Mouse (Mus musculus): ENCODE results near the gene Col1a2. TPM values are rescaled to one million over a fixed set of nuclear protein-coding genes. Genes with fewer than 3 reads are reported as not detected.

Col1a2 gene
- total RNA-seq, 2 experiments from 2014 or later = 657 to 809 TPM

- no peak for DNase-seq
These were observed 84.1 kb downstream of the Col1a2 start for GRCm38 (mm10) chr6:4588722-4589121.

GRCm38 (mm10) chr6:4590089-4590488, 85.5 kb downstream of the Col1a2 start:
- DNase-seq = no peak

Other genes with a start within 250 kb of the Col1a2 start
- 10 to 100 TPM; 17.3 to 18.1 TPM for gene Casd1, start 96.0 kb downstream of the Col1a2 start, total RNA-seq (2021)
- 10 to 100 TPM; 10.2 to 12.1 TPM for gene Sgce, start 242.4 kb downstream of the Col1a2 start, total RNA-seq (2021)
- 1 to 10 TPM; 2.2 to 3.1 TPM for gene Peg10, start 242.5 kb downstream of the Col1a2 start, total RNA-seq (2021)

Measured in gastrocnemius, postnatal 25 days (tissue).